15 mouse cellular contexts compared by ENCODE assay signal in the genomic region with DNA sequence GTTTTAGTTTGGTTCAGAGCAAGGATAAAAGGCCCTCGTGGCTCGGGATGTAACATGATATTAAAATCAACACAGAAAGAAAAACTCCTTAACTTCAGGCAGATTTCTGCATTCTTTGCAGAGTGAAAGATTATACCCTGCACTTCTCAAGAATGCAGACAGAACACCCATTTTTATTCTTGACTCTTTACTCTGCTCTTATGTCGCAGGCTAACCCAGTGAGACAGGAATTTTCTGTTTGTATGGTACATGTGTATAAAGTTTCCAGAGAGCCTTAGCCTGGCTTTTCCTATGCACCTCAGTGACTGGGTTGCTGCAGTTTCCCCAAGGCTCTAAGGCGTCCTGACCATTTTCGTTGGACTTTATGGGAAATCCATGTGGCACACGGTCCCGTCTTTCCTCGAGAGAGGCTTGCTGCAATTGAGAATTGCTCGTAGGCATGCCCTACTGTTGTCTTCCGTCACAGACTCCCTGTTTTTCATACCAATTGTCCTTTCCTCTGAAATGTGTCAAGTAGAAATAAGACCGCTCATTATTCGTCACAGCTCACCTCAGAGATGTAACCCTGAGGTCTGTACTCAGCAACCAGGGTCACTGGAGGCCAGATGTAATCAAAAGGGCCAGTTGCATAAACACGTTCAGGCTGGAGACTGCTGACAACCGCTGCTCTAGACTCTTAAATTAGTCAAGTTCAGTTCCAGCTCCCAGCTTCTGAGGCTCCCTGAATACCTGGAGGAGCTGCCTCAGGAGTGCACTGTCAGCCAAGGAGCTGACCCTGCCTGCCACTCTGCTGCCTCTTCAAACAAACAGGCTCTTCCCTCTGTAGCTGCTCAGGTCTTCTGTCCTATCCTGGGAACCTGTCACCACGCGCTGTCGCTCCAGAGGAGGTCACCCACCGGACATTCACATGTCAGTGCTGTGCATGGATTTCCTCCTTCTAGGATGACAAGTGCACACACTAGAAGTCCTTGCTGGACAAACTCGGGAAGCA.
A peak's percentile ranks its signal among the peaks of the same experiment; 100 is the strongest.
DNase-seq lines count a peak whose midpoint lies in the region; ATAC-seq and TF ChIP-seq lines count a peak whose summit lies in the region.
"Had no signal": no experiment of that assay in that cellular context is flagged by ENCODE, and none has a peak within 500 bp of the region (broad histone marks: within the 10 kb centered on the region; RNA-seq: fewer than 3 reads in every experiment).

No protein-coding gene starts in this region.

- no peaks in the 10 kb centered on the region for H3K9me3 ChIP-seq in lung, embryonic 14.5 days (ENCODE audit: low read depth, low read length)
- no peaks in the 10 kb centered on the region for H3K9me3 ChIP-seq in embryonic facial prominence, embryonic 13.5 days
- no peaks in the 10 kb centered on the region for H3K9me3 ChIP-seq in limb, embryonic 14.5 days (ENCODE audit: control insufficient read depth, low read length)
- H3K9me3 ChIP-seq: heart, embryonic 13.5 days; hindbrain, embryonic 15.5 days had no signal

- H3K27ac ChIP-seq in lung, embryonic 14.5 days (ENCODE audit: low read depth) = no peak overlapping the region
- peak overlapping the region; percentile 80 for H3K27ac ChIP-seq in embryonic facial prominence, embryonic 13.5 days
- H3K27ac ChIP-seq in limb, embryonic 14.5 days (replicated peaks; ENCODE audit: low read depth, low read length) = 0 out of 2 replicates have a peak overlapping the region, but pooled peaks have one; percentile 52
- H3K27ac ChIP-seq: heart, embryonic 13.5 days; hindbrain, embryonic 15.5 days; liver, embryonic 14.5 days; macrophage had no signal

- no peak overlapping the region for H3K4me3 ChIP-seq in lung, embryonic 14.5 days (ENCODE audit: low read depth, low read length)
- no peak overlapping the region for H3K4me3 ChIP-seq in embryonic facial prominence, embryonic 13.5 days
- H3K4me3 ChIP-seq in limb, embryonic 14.5 days (replicated peaks; ENCODE audit: low read length) = no peak overlapping the region
- H3K4me3 ChIP-seq: heart, embryonic 13.5 days; hindbrain, embryonic 15.5 days had no signal

- H3K36me3 ChIP-seq in lung, embryonic 14.5 days (ENCODE audit: insufficient read depth) = no peaks in the 10 kb centered on the region
- H3K36me3 ChIP-seq in embryonic facial prominence, embryonic 13.5 days = no peaks in the 10 kb centered on the region
- H3K36me3 ChIP-seq in limb, embryonic 14.5 days (ENCODE audit: control insufficient read depth, insufficient read depth, low read length) = no peaks in the 10 kb centered on the region
- H3K36me3 ChIP-seq: heart, embryonic 13.5 days; hindbrain, embryonic 15.5 days had no signal

- H3K4me2 ChIP-seq in lung, embryonic 14.5 days = no peak overlapping the region
- H3K4me2 ChIP-seq in embryonic facial prominence, embryonic 13.5 days = no peak overlapping the region
- H3K4me2 ChIP-seq in limb, embryonic 14.5 days (replicated peaks; ENCODE audit: low read depth, low read length, severe bottlenecking) = no peak overlapping the region
- H3K4me2 ChIP-seq: heart, embryonic 13.5 days; hindbrain, embryonic 15.5 days had no signal

- TF ChIP-seq CTCF in lung, embryonic 14.5 days (IDR thresholded peaks at IDR 0.05; ENCODE audit: low read depth) = no peak

- no peaks in the 10 kb centered on the region for H3K27me3 ChIP-seq in lung, embryonic 14.5 days (ENCODE audit: insufficient read depth, low read length)
- no peaks in the 10 kb centered on the region for H3K27me3 ChIP-seq in embryonic facial prominence, embryonic 13.5 days
- H3K27me3 ChIP-seq in limb, embryonic 14.5 days (ENCODE audit: control insufficient read depth, insufficient read depth, low read length) = no peaks in the 10 kb centered on the region
- H3K27me3 ChIP-seq: hindbrain, embryonic 15.5 days had no signal

- 21% methylated on average over 19 of the region's 19 CpGs for WGBS in lung, embryonic 14.5 days
- WGBS in embryonic facial prominence, embryonic 13.5 days = 21% methylated on average over 19 of the region's 19 CpGs
- 42% methylated on average over 19 of the region's 19 CpGs for WGBS in limb, embryonic 14.5 days

- intact Hi-C loops in heart, postnatal 36 days (cut with DNase I) = no loop called here

- no peak for TF ChIP-seq POLR2A in limb, embryonic 14.5 days (IDR thresholded peaks at IDR 0.05; ENCODE audit: borderline replicate concordance, extremely low read depth, insufficient read depth, insufficient read length)

- peaks cover 17% of the 10 kb centered on the region for H3K4me1 ChIP-seq in lung, embryonic 14.5 days (ENCODE audit: insufficient read depth)
- peaks cover 55% of the 10 kb centered on the region for H3K4me1 ChIP-seq in embryonic facial prominence, embryonic 13.5 days
- H3K4me1 ChIP-seq in limb, embryonic 14.5 days (ENCODE audit: control insufficient read depth, insufficient read depth, low read length) = peaks cover 20% of the 10 kb centered on the region

- H3K9ac ChIP-seq in lung, embryonic 14.5 days = no peak overlapping the region
- 0 out of 2 replicates have a peak overlapping the region, but pooled peaks have one; percentile 7 for H3K9ac ChIP-seq in embryonic facial prominence, embryonic 13.5 days
- H3K9ac ChIP-seq in limb, embryonic 14.5 days (ENCODE audit: low read depth, low read length, severe bottlenecking) = no peak overlapping the region
- H3K9ac ChIP-seq: heart, embryonic 13.5 days; hindbrain, embryonic 15.5 days; liver, embryonic 14.5 days had no signal

- DNase-seq in embryo, embryonic 10 days (ENCODE audit: low spot score) = peak; percentile 57
- DNase-seq in embryo, embryonic 9.5 days (ENCODE audit: extremely low spot score) = no peak
- peak; percentile 35 for DNase-seq in lung, embryonic 14.5 days
- no peak for DNase-seq in lung, postnatal 14 days
- DNase-seq in limb, embryonic 14.5 days (ENCODE audit: low spot score) = no peak
- DNase-seq in cerebellum, adult 18-20 months = no peak
- no peak for DNase-seq in heart, postnatal 36 days
- DNase-seq: gastrocnemius, postnatal 10 days had no signal

- no peak for ATAC-seq in lung, embryonic 14.5 days (ENCODE audit: insufficient read depth)
- no peak for ATAC-seq in embryonic facial prominence, embryonic 13.5 days (ENCODE audit: insufficient number of reproducible peaks, insufficient read depth, low FRiP score, low TSS enrichment, low read depth)
- peak; percentile 31; the same call in 1 of the 2 replicates for ATAC-seq in limb, embryonic 14.5 days (ENCODE audit: low FRiP score, low read depth)
- ATAC-seq: activated CD4-positive, CD25-positive, alpha-beta regulatory T cell, adult 4 months; forebrain, embryonic 14.5 days had no signal

Comparison
In these comparisons a context has a peak if more than half of its experiments do, and no peak if none do; other contexts are left out.
1. DNase-seq: peak in embryo, embryonic 10 days (single experiment) and lung, embryonic 14.5 days (single experiment); none in embryo, embryonic 9.5 days (single experiment), lung, postnatal 14 days (single experiment), limb, embryonic 14.5 days (single experiment), cerebellum, adult 18-20 months (0 of 2) and heart, postnatal 36 days (0 of 2).